Mouse (Mus musculus): ENCODE measurements at regions not wholly inside any gene's neighbourhood (a gene's known extent, or its start where the extent isn't known, plus 50 kb on each side); places are given as distances from the start of the nearest gene placed in this dataset.

DNA sequence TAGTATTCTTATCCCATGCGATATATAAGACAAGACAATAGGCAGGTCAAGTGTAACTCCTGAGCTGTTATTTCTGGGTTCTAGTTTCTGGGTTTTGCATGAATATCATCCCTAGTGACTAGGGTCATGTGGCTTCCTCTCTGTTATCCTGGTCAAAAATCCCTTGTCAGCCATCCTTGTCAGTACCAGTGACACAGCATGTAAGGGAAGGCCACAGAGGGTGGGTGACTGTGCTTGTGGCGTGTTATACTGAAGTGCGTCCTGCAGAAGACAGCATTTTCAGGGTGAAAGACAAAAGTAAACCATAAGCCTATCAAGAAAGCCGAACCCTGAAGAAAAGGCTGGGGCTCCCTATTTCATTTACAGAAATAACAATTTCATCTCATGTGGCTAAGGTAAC, 50.7 kb upstream of the Echdc3 start:
- DNase-seq, result no peak

DNA sequence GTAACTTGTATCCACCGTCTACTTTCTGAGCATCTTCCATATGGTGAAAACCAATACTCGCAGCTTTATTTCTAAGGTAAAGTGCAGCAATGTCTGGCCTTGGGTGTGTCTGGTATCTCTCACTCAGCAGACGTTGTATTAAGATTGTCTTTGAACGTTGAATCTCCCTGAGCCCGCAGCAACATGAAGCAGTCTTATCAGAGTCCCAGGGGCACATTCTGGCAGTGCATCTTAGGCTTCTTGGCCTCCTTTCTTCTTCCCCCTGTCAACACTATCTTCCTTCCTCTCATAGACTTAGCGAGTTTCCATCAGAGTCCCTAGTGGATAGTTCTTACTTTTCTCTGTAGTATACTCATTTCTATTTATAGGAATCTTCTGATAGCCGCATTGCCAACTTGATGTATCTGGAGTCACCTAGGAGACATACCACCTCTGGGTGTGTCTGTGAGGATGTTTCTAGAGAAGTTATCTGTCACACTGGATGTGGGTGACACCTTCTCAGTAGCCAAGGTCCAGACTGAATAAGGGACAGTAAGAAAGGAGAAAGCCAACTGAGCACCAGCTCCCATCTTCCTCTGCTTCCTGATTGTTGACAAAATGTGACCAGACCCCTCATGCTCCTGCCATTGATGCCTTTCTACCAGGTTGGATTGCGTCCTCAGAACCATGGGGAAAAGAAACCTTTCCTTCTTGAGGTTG, 51.4 kb upstream of the Echdc3 start:
- DNase-seq, result no peak

DNA sequence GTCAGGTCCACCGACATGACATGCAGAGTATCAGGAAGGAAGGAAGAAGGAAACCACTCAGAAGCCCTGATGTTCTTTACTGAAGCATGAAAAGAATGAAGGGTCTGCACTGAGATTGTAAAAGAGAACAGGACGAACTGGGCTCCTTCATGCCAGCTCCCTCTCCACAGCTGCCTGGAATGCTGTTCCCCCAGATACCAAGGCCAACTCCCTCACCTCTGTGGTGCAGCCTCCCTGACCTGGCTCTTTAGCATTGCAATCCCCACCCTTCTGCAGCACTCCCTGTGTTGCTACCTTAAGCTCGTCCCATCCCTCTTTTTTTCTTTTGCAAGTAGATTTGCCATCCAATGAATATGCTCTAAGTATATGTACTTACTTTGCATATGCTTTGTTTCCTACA, 52.3 kb upstream of the Echdc3 start:
- no peak for DNase-seq

- no peak for DNase-seq
Measured at GRCm38 (mm10) chr2:6267066-6267465, 54.2 kb upstream of the Echdc3 start.

DNA sequence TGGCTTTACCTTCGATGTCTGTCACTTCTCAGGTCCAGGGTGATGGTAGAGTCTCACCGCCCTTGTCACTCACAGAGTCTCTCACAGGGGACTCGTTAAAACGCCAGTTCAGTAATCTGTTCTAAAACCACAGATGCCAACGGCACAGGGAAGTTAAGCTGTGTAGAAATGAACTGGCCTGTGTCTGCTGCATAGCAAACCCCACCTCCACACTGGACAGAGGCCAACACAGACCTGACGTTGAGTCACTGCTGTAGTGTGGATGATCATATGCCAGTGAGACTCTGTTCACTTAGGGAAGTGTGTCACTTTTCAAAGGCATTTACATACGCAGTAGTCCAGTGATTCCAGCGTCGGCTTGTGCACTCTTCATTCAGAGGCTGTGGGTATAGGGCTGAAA, 54.7 kb upstream of the Echdc3 start:
- peak; percentile 79 for DNase-seq

DNA sequence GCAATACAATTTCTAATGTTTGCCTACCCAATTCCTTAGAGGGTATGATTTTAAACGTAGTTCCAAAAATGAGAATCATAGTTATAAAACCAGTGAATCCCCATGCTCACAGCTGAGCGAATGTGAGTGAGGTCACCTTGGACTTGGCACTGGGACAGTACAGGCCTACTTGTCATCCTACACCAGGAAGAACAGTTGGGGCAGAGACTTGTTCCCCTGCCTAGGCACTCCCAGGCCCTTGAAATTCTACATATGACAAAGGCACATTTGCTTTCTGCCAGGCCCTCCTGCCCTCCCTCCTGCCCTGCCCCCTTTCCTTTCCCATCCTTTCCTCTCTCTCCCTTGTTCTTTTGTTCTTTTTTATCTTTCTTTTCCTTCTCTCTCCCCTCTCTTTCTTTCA, 50.0 kb upstream of the Usp6nl start:
- no peak for DNase-seq
